Comparison of ENCODE assay signal across 11 mouse cellular contexts in genomic region chr1:193419168-193419567, GRCm38 (mm10). TPM values are rescaled to one million over a fixed set of nuclear protein-coding genes. Genes with fewer than 3 reads are reported as not detected.
DNase-seq lines count a peak whose midpoint lies in the region; ATAC-seq and TF ChIP-seq lines count a peak whose summit lies in the region.
"Had no signal": no experiment of that assay in that cellular context is flagged by ENCODE, and none has a peak within 500 bp of the region (broad histone marks: within the 10 kb centered on the region; RNA-seq: fewer than 3 reads in every experiment).

No protein-coding gene starts in this region.

- peak; percentile 68 for DNase-seq in intestine, embryonic 14.5 days (ENCODE audit: low spot score)
- DNase-seq in retina, postnatal 1 day = peak; percentile 31
- DNase-seq in retina, embryonic 14.5 days (ENCODE audit: low spot score) = no peak
- DNase-seq in cerebellum, adult 2 months = no peak
- DNase-seq in layer of hippocampus, postnatal 25 days (ENCODE audit: extremely low spot score in 1 of 2, low spot score in 1 of 2) = no peak
- no peak for DNase-seq in spleen, postnatal 4 days (ENCODE audit: low spot score in 2 of 2)
- DNase-seq: adrenal gland, postnatal 25 days; cerebellum, adult 18-20 months had no signal

- no peaks in the 10 kb centered on the region for H3K36me3 ChIP-seq in intestine, embryonic 14.5 days (ENCODE audit: control insufficient read depth, insufficient read depth, low read length)
- no peaks in the 10 kb centered on the region for H3K36me3 ChIP-seq in intestine, postnatal 0 days (ENCODE audit: control insufficient read depth, insufficient read depth)
- no peaks in the 10 kb centered on the region for H3K36me3 ChIP-seq in intestine, embryonic 15.5 days

- no peak for TF ChIP-seq POLR2A in cerebellum, adult 2 months (IDR thresholded peaks at IDR 0.05; ENCODE audit: borderline replicate concordance, insufficient read depth, low read length)

- no peak overlapping the region for H3K4me2 ChIP-seq in intestine, embryonic 14.5 days (ENCODE audit: low read length)
- no peak overlapping the region for H3K4me2 ChIP-seq in intestine, postnatal 0 days (replicated peaks; ENCODE audit: low read depth)
- H3K4me2 ChIP-seq in intestine, embryonic 15.5 days (replicated peaks) = no peak overlapping the region

- H3K27me3 ChIP-seq in intestine, embryonic 14.5 days (replicated peaks; ENCODE audit: control insufficient read depth, insufficient read depth, low read length) = 0 out of 2 replicates have a peak, but pooled peaks cover 2% of the 10 kb centered on the region
- H3K27me3 ChIP-seq in intestine, postnatal 0 days (replicated peaks; ENCODE audit: control insufficient read depth, insufficient read depth, low read length) = no peaks in the 10 kb centered on the region
- no peaks in the 10 kb centered on the region for H3K27me3 ChIP-seq in intestine, embryonic 15.5 days (replicated peaks)
- H3K27me3 ChIP-seq in cerebellum, adult 2 months (ENCODE audit: control insufficient read depth, insufficient read depth, low read length) = no peaks in the 10 kb centered on the region; the same call in 1 of the 2 replicates

- no peaks in the 10 kb centered on the region for H3K9me3 ChIP-seq in intestine, embryonic 14.5 days (ENCODE audit: control insufficient read depth, low read length)
- no peaks in the 10 kb centered on the region for H3K9me3 ChIP-seq in intestine, postnatal 0 days (ENCODE audit: control insufficient read depth)
- H3K9me3 ChIP-seq in intestine, embryonic 15.5 days = no peaks in the 10 kb centered on the region

- no peak for TF ChIP-seq CTCF in intestine, postnatal 0 days (IDR thresholded peaks at IDR 0.05; ENCODE audit: low read depth)
- no peak for TF ChIP-seq CTCF in cerebellum, adult 2 months (IDR thresholded peaks at IDR 0.05; ENCODE audit: borderline replicate concordance, insufficient read depth, low read depth, low read length)

- no peak overlapping the region for H3K9ac ChIP-seq in intestine, embryonic 14.5 days (ENCODE audit: low read length)
- H3K9ac ChIP-seq in intestine, postnatal 0 days (ENCODE audit: low read depth, low read length) = no peak overlapping the region
- H3K9ac ChIP-seq in intestine, embryonic 15.5 days = no peak overlapping the region

- ATAC-seq in intestine, embryonic 14.5 days (replicated peaks; ENCODE audit: low FRiP score, low TSS enrichment, low read depth) = no peak; the same call in 1 of the 2 replicates
- no peak for ATAC-seq in intestine, postnatal 0 days
- peak; percentile 16 for ATAC-seq in intestine, embryonic 15.5 days

- peaks cover 32% of the 10 kb centered on the region for H3K4me1 ChIP-seq in intestine, embryonic 14.5 days (replicated peaks; ENCODE audit: control insufficient read depth, insufficient read depth, low read length)
- peaks cover 6% of the 10 kb centered on the region; the same call in 1 of the 2 replicates for H3K4me1 ChIP-seq in intestine, postnatal 0 days (replicated peaks; ENCODE audit: control insufficient read depth, insufficient read depth, low read length)
- peaks cover 33% of the 10 kb centered on the region for H3K4me1 ChIP-seq in intestine, embryonic 15.5 days (replicated peaks)
- no peaks in the 10 kb centered on the region for H3K4me1 ChIP-seq in cerebellum, adult 2 months (ENCODE audit: control insufficient read depth, insufficient read depth, low read length)

- H3K4me3 ChIP-seq in intestine, embryonic 14.5 days (ENCODE audit: low read depth, low read length) = no peak overlapping the region
- no peak overlapping the region for H3K4me3 ChIP-seq in intestine, postnatal 0 days (ENCODE audit: low read depth, low read length)
- no peak overlapping the region for H3K4me3 ChIP-seq in intestine, embryonic 15.5 days (replicated peaks)
- no peak overlapping the region for H3K4me3 ChIP-seq in cerebellum, adult 2 months (replicated peaks; ENCODE audit: insufficient read depth, low read depth, low read length)
- H3K4me3 ChIP-seq: myocyte had no signal

- peak overlapping the region; percentile 67 for H3K27ac ChIP-seq in intestine, embryonic 14.5 days (ENCODE audit: low read depth)
- no peak overlapping the region for H3K27ac ChIP-seq in intestine, postnatal 0 days (ENCODE audit: low read depth, low read length)
- peak overlapping the region; percentile 71 for H3K27ac ChIP-seq in intestine, embryonic 15.5 days
- H3K27ac ChIP-seq in cerebellum, adult 2 months (ENCODE audit: insufficient read depth, low read length) = no peak overlapping the region

- WGBS in intestine, embryonic 14.5 days = 3% methylated on average over 2 of the region's 2 CpGs
- 16% methylated on average over 2 of the region's 2 CpGs for WGBS in intestine, postnatal 0 days
- 0% methylated on average over 2 of the region's 2 CpGs for WGBS in intestine, embryonic 15.5 days
- WGBS in cerebellum, adult 2 months = 9% methylated on average over 2 of the region's 2 CpGs

RNA-seq across cellular contexts. Expression of gene Camk1g, which starts 49.1 kb away (rescaled TPM):
- polyA plus RNA-seq in intestine, embryonic 14.5 days (2014; fragmentation: Nextera tagmentation; extraction: Ambion mirVana) = 9.5 and 10.7 TPM in 2 replicates
- 0.93 and 1.0 TPM in 2 replicates for polyA plus RNA-seq in intestine, postnatal 0 days (2015; fragmentation: Nextera tagmentation; extraction: Ambion mirVana)
- polyA plus RNA-seq in intestine, embryonic 15.5 days (2015; fragmentation: Nextera tagmentation; extraction: Ambion mirVana) = 5.2 and 6.8 TPM in 2 replicates
- 23.4 and 26.4 TPM in 2 replicates for polyA plus RNA-seq in cerebellum, adult 2 months (2012; rRNA removed)
- 10 to 100 TPM; 26.5 to 27.5 TPM for total RNA-seq in layer of hippocampus, postnatal 25 days (2021)

Comparison
In these comparisons a context has a peak if more than half of its experiments do, and no peak if none do; other contexts are left out.
1. DNase-seq: peak in intestine, embryonic 14.5 days (single experiment) and retina, postnatal 1 day (single experiment); none in retina, embryonic 14.5 days (single experiment), cerebellum, adult 2 months (0 of 2), layer of hippocampus, postnatal 25 days (0 of 2) and spleen, postnatal 4 days (0 of 2).
2. H3K27ac ChIP-seq: peak in intestine, embryonic 14.5 days (single experiment) and intestine, embryonic 15.5 days (single experiment); none in intestine, postnatal 0 days (single experiment) and cerebellum, adult 2 months (single experiment).